Mouse (Mus musculus) erythroblast, embryonic 14.5 days (primary cell): ENCODE data around the gene Hrh1.

Experiments used
- GATA1 ChIP-seq: IDR thresholded peaks from 2 replicates; pipeline ENCODE4 v1.6.1; 2012; ENCODE audit warnings: low read length, inconsistent platforms, mixed read lengths
- TAL1 ChIP-seq: IDR thresholded peaks from 3 replicates; pipeline ENCODE4 v1.6.1; 2012; ENCODE audit warnings: low read length, inconsistent platforms, mixed read lengths

DNA sequence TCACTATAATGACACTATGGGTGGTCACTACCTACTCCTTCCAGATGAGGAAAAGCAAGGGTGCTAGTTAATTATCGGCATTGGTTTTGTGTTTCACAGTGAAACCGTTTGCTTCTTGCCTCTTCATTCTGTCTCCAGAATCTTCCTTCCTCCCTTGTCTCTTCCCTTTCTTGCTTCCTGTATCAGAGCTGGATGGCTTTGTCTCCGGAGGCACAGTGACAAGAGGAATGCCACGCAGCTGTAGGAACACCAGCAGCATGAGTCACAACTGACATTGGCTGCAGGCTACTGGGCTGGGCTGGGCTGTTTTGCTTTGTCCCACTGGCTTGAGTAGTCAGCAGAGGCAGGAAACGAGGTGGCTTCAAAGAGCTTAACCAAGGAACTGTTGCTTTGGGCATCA lies 6.4 kb downstream of the Hrh1 start:
- TF ChIP-seq TAL1 (no peak), GATA1 (no peak)
